Mouse (Mus musculus) ES-Bruce4 (cell line): ENCODE results near the gene Ptpn18. TPM values are rescaled to one million over a fixed set of nuclear protein-coding genes. Genes with fewer than 3 reads are reported as not detected.

Experiments
- H3K27ac ChIP-seq: 2 replicates; pipeline ENCODE4 v1.5.1; 2012; ENCODE audit warnings: low read length, inconsistent platforms; ENCODE audit not compliant: insufficient read depth
- H3K27me3 ChIP-seq: 2 replicates; pipeline ENCODE4 v1.6.1; 2012; ENCODE audit warnings: mild to moderate bottlenecking, low read length, inconsistent platforms; ENCODE audit not compliant: control insufficient read depth, poor library complexity, insufficient read depth, severe bottlenecking
- H3K36me3 ChIP-seq: 2 replicates; pipeline ENCODE4 v1.6.1; 2012; ENCODE audit warnings: inconsistent platforms, mild to moderate bottlenecking, low read length, moderate library complexity; ENCODE audit not compliant: control insufficient read depth, poor library complexity, insufficient read depth, severe bottlenecking
- H3K4me1 ChIP-seq: one replicate; pipeline ENCODE4 v1.8.1; 2011; ENCODE audit warnings: low read length; ENCODE audit not compliant: control insufficient read depth, insufficient read depth
- H3K4me3 ChIP-seq: 2 replicates; pipeline ENCODE4 v1.5.1; 2011; ENCODE audit warnings: low read depth, mild to moderate bottlenecking, low read length
- H3K9ac ChIP-seq: 2 replicates; pipeline ENCODE4 v1.6.1; 2012; ENCODE audit warnings: low read depth, mild to moderate bottlenecking, inconsistent platforms; ENCODE audit not compliant: poor library complexity, severe bottlenecking
- H3K9me3 ChIP-seq: replicated peaks from 2 replicates; pipeline ENCODE4 v1.6.1; 2012; ENCODE audit warnings: mild to moderate bottlenecking, low read length, inconsistent platforms; ENCODE audit not compliant: control insufficient read depth, poor library complexity, insufficient read depth, severe bottlenecking
- CTCF ChIP-seq: IDR thresholded peaks from one replicate; pipeline ENCODE4 v1.8.1; 2011; ENCODE audit warnings: low read depth, low read length
- EP300 ChIP-seq: IDR thresholded peaks from 2 replicates; pipeline ENCODE4 v1.6.1; 2011; ENCODE audit warnings: low read depth, low read length; ENCODE audit not compliant: insufficient read depth
- POLR2A ChIP-seq: IDR thresholded peaks from one replicate; pipeline ENCODE4 v1.8.1; 2011; ENCODE audit warnings: low read length; ENCODE audit not compliant: insufficient read depth
- polyA plus RNA-seq: library from polyadenylated mRNA; stranded (reverse); fragments of >200 nt; gene quantifications from 2 replicates; pipeline ENCODE4 v1.2.4, GENCODE M21; 2011; ENCODE audit warnings: low read depth; ENCODE audit not compliant: missing spikeins, insufficient read depth, insufficient read length

Gene Ptpn18
- polyA plus RNA-seq, 1 experiment = 3.2 TPM

- no peaks in the 10 kb centered on the region for H3K9me3 ChIP-seq
- H3K27me3 ChIP-seq = no peaks in the 10 kb centered on the region
- TF ChIP-seq EP300 = no peak
- H3K27ac ChIP-seq = no peak overlapping the region
- H3K9ac ChIP-seq = peak overlapping the region; percentile 70
- no peaks in the 10 kb centered on the region for H3K36me3 ChIP-seq
- no peaks in the 10 kb centered on the region for H3K4me1 ChIP-seq
- H3K4me3 ChIP-seq = peak overlapping the region; percentile 90
These were observed 489 bp downstream of the Ptpn18 start for GRCm38 (mm10) chr1:34460061-34460441.

GRCm38 (mm10) chr1:34462766-34463165 lies 3.2 kb downstream of the Ptpn18 start:
- no peak overlapping the region for H3K9ac ChIP-seq
- H3K36me3 ChIP-seq = no peaks in the 10 kb centered on the region
- no peak overlapping the region for H3K4me3 ChIP-seq
- TF ChIP-seq CTCF (peak; percentile 83), POLR2A (no peak)
- H3K9me3 ChIP-seq = no peaks in the 10 kb centered on the region
- H3K27me3 ChIP-seq = no peaks in the 10 kb centered on the region
- H3K27ac ChIP-seq = no peak overlapping the region
- H3K4me1 ChIP-seq = no peaks in the 10 kb centered on the region

GRCm38 (mm10) chr1:34464310-34464817 lies 4.8 kb downstream of the Ptpn18 start:
- Histone ChIP-seq H3K4me1 (peaks cover 4% of the 10 kb centered on the region), H3K36me3 (no peaks in the 10 kb centered on the region), H3K9me3 (no peaks in the 10 kb centered on the region), H3K27ac (no peak overlapping the region), H3K27me3 (no peaks in the 10 kb centered on the region), H3K9ac (no peak overlapping the region), H3K4me3 (no peak overlapping the region)
- TF ChIP-seq EP300 = no peak
- TF ChIP-seq POLR2A = no peak
- no peak for TF ChIP-seq CTCF

GRCm38 (mm10) chr1:34465445-34465844 lies 5.9 kb downstream of the Ptpn18 start:
- Histone ChIP-seq H3K9me3 (no peaks in the 10 kb centered on the region), H3K36me3 (no peaks in the 10 kb centered on the region), H3K27ac (no peak overlapping the region), H3K27me3 (no peaks in the 10 kb centered on the region), H3K4me3 (no peak overlapping the region), H3K9ac (no peak overlapping the region), H3K4me1 (peaks cover 7% of the 10 kb centered on the region)
- TF ChIP-seq POLR2A = no peak
- TF ChIP-seq EP300 = no peak
- TF ChIP-seq CTCF = no peak

GRCm38 (mm10) chr1:34468051-34468450 lies 8.5 kb downstream of the Ptpn18 start:
- Histone ChIP-seq H3K27ac (no peak overlapping the region), H3K36me3 (no peaks in the 10 kb centered on the region), H3K4me1 (peaks cover 8% of the 10 kb centered on the region), H3K9me3 (no peaks in the 10 kb centered on the region), H3K27me3 (no peaks in the 10 kb centered on the region), H3K9ac (no peak overlapping the region), H3K4me3 (no peak overlapping the region)
- TF ChIP-seq POLR2A (no peak), CTCF (no peak), EP300 (no peak)

GRCm38 (mm10) chr1:34468500-34468899 lies 8.9 kb downstream of the Ptpn18 start:
- H3K9ac ChIP-seq = no peak overlapping the region
- no peaks in the 10 kb centered on the region for H3K9me3 ChIP-seq
- H3K27ac ChIP-seq = no peak overlapping the region
- H3K4me3 ChIP-seq = no peak overlapping the region
- no peaks in the 10 kb centered on the region for H3K36me3 ChIP-seq
- no peaks in the 10 kb centered on the region for H3K27me3 ChIP-seq
- TF ChIP-seq CTCF = no peak
- TF ChIP-seq EP300 = no peak
- TF ChIP-seq POLR2A = no peak
- peaks cover 8% of the 10 kb centered on the region for H3K4me1 ChIP-seq
